Mouse (Mus musculus) liver, embryonic 12.5 days (tissue): ENCODE results near the gene Man2b1. TPM values are rescaled to one million over a fixed set of nuclear protein-coding genes. Genes with fewer than 3 reads are reported as not detected.

Source experiments
- ATAC-seq: fragments of 200-750 bp; cut with Nextera tagmentation; 2 replicates; pipeline ENCODE4 v1.8.0; 2017; ENCODE audit warnings: moderate number of reproducible peaks, mild to moderate bottlenecking, moderate library complexity
- H3K27ac ChIP-seq: fragments of 300-500 bp; sonication (generic); 2 replicates; pipeline ENCODE4 v1.5.1; 2016; ENCODE audit warnings: mild to moderate bottlenecking
- H3K27me3 ChIP-seq: fragments of 300-500 bp; sonication (generic); replicated peaks from 2 replicates; pipeline ENCODE4 v1.6.1; 2016; ENCODE audit warnings: mild to moderate bottlenecking, moderate library complexity
- H3K36me3 ChIP-seq: fragments of 300-500 bp; sonication (generic); 2 replicates; pipeline ENCODE4 v1.6.1; 2016; ENCODE audit warnings: mild to moderate bottlenecking, moderate library complexity
- H3K4me1 ChIP-seq: fragments of 300-500 bp; sonication (generic); 2 replicates; pipeline ENCODE4 v1.6.1; 2016
- H3K4me2 ChIP-seq: fragments of 300-500 bp; sonication (generic); 2 replicates; pipeline ENCODE4 v1.6.1; 2016; ENCODE audit warnings: mild to moderate bottlenecking, moderate library complexity
- H3K4me3 ChIP-seq: fragments of 300-500 bp; sonication (generic); 2 replicates; pipeline ENCODE4 v1.5.1; 2016; ENCODE audit warnings: mild to moderate bottlenecking, moderate library complexity
- H3K9ac ChIP-seq: fragments of 300-500 bp; sonication (generic); 2 replicates; pipeline ENCODE4 v1.6.1; 2016; ENCODE audit warnings: mild to moderate bottlenecking, moderate library complexity
- H3K9me3 ChIP-seq: fragments of 300-500 bp; sonication (generic); replicated peaks from 2 replicates; pipeline ENCODE4 v1.6.1; 2016; ENCODE audit warnings: mild to moderate bottlenecking, moderate library complexity
- WGBS: fragments of 180-500 bp; shearing (Covaris S2); methylation state at CpG from one replicate; pipeline ENCODE4 v1.1.7; 2016; ENCODE audit not compliant: insufficient replicate concordance; 5-methylcytosine and 5-hydroxymethylcytosine counted together
- polyA plus RNA-seq: library from polyadenylated mRNA; unstranded; fragments of >200 nt; fragmentation: Nextera tagmentation; extraction: Ambion mirVana; gene quantifications from 2 replicates; pipeline ENCODE4 v1.2.1, GENCODE M21; 2016

Gene Man2b1
- polyA plus RNA-seq: 23.5 and 26.7 TPM in 2 replicates

GRCm38 (mm10) chr8:85083108-85083813 is at the start of gene Man2b1:
Man2b1 (plus strand) TSS chr8:85083270.
- peak; percentile 86 for ATAC-seq
- peaks cover 63% of the 10 kb centered on the region for H3K4me1 ChIP-seq
- H3K4me2 ChIP-seq: peak within 1 kb of the TSS; percentile 89
- peak within 1 kb of the TSS; percentile 94 for H3K9ac ChIP-seq
- peak within 1 kb of the TSS; percentile 95 for H3K4me3 ChIP-seq
- under 1% methylated on average over 30 of the region's 30 CpGs for WGBS
- peaks cover 49% of the 10 kb centered on the region for H3K36me3 ChIP-seq
- no peaks in the 10 kb centered on the region for H3K9me3 ChIP-seq
- H3K27me3 ChIP-seq: no peaks in the 10 kb centered on the region
- H3K27ac ChIP-seq: peak within 1 kb of the TSS; percentile 82

GRCm38 (mm10) chr8:85033867-85034266 is 49.2 kb upstream of the Man2b1 start:
- 40% methylated on average over 1 of the region's 1 CpGs for WGBS
- Histone ChIP-seq H3K27ac (peak overlapping the region; percentile 97), H3K9me3 (no peaks in the 10 kb centered on the region), H3K9ac (no peak overlapping the region), H3K4me2 (peak overlapping the region; percentile 98), H3K4me1 (peaks cover 68% of the 10 kb centered on the region), H3K27me3 (no peaks in the 10 kb centered on the region), H3K4me3 (no peak overlapping the region), H3K36me3 (peaks cover 54% of the 10 kb centered on the region)
- ATAC-seq: no peak

GRCm38 (mm10) chr8:85034764-85035163 is 48.3 kb upstream of the Man2b1 start:
- H3K4me3 ChIP-seq: peak overlapping the region; percentile 86
- 1% methylated on average over 13 of the region's 13 CpGs for WGBS

GRCm38 (mm10) chr8:85035165-85035727 is 47.8 kb upstream of the Man2b1 start:
- H3K36me3 ChIP-seq: peaks cover 50% of the 10 kb centered on the region
- H3K9ac ChIP-seq: peak overlapping the region; percentile 79
- peak overlapping the region; percentile 98 for H3K4me2 ChIP-seq
- H3K9me3 ChIP-seq: no peaks in the 10 kb centered on the region
- peak overlapping the region; percentile 86 for H3K4me3 ChIP-seq
- WGBS: 3% methylated on average over 12 of the region's 12 CpGs
- peak overlapping the region; percentile 97 for H3K27ac ChIP-seq
- no peak for ATAC-seq
- H3K4me1 ChIP-seq: peaks cover 67% of the 10 kb centered on the region
- no peaks in the 10 kb centered on the region for H3K27me3 ChIP-seq

More at GRCm38 (mm10) chr8:85034764-85035163, 48.3 kb upstream of the Man2b1 start:
- peaks cover 67% of the 10 kb centered on the region for H3K4me1 ChIP-seq
- H3K4me2 ChIP-seq: peak overlapping the region; percentile 98
- H3K36me3 ChIP-seq: peaks cover 50% of the 10 kb centered on the region
- no peaks in the 10 kb centered on the region for H3K27me3 ChIP-seq
- H3K27ac ChIP-seq: peak overlapping the region; percentile 97
- no peak for ATAC-seq
- H3K9me3 ChIP-seq: no peaks in the 10 kb centered on the region
- H3K9ac ChIP-seq: peak overlapping the region; percentile 79

- H3K27ac ChIP-seq: peak overlapping the region; percentile 97
- peak overlapping the region; percentile 79 for H3K9ac ChIP-seq
- H3K27me3 ChIP-seq: no peaks in the 10 kb centered on the region
- H3K4me1 ChIP-seq: peaks cover 72% of the 10 kb centered on the region
- H3K4me3 ChIP-seq: peak overlapping the region; percentile 86
- no peaks in the 10 kb centered on the region for H3K9me3 ChIP-seq
- peak overlapping the region; percentile 98 for H3K4me2 ChIP-seq
- WGBS: under 1% methylated on average over 15 of the region's 15 CpGs
- H3K36me3 ChIP-seq: peaks cover 51% of the 10 kb centered on the region
- ATAC-seq: peak; percentile 12; the same call in 1 of the 2 replicates
These were observed 47.3 kb upstream of the Man2b1 start for GRCm38 (mm10) chr8:85035728-85036310.

GRCm38 (mm10) chr8:85036381-85036717 is 46.7 kb upstream of the Man2b1 start:
- under 1% methylated on average over 9 of the region's 9 CpGs for WGBS
- peak; percentile 37 for ATAC-seq
- peaks cover 51% of the 10 kb centered on the region for H3K36me3 ChIP-seq

GRCm38 (mm10) chr8:85036718-85037365 is 46.2 kb upstream of the Man2b1 start, which contains the start of gene Tnpo2:
Tnpo2 (plus strand) TSS chr8:85036915.
- H3K27ac ChIP-seq: peak within 1 kb of the TSS; percentile 97
- peak; percentile 86 for ATAC-seq
- H3K4me1 ChIP-seq: peaks cover 78% of the 10 kb centered on the region
- peaks cover 51% of the 10 kb centered on the region for H3K36me3 ChIP-seq
- H3K27me3 ChIP-seq: no peaks in the 10 kb centered on the region
- under 1% methylated on average over 59 of the region's 59 CpGs for WGBS
- peak within 1 kb of the TSS; percentile 86 for H3K4me3 ChIP-seq
- no peaks in the 10 kb centered on the region for H3K9me3 ChIP-seq
- H3K4me2 ChIP-seq: peak within 1 kb of the TSS; percentile 98
- peak within 1 kb of the TSS; percentile 94 for H3K9ac ChIP-seq

More at GRCm38 (mm10) chr8:85036381-85036717, 46.7 kb upstream of the Man2b1 start:
- Histone ChIP-seq H3K27me3 (no peaks in the 10 kb centered on the region), H3K4me2 (peak overlapping the region; percentile 98), H3K9me3 (no peaks in the 10 kb centered on the region), H3K4me1 (peaks cover 74% of the 10 kb centered on the region), H3K27ac (peak overlapping the region; percentile 97), H3K4me3 (peak overlapping the region; percentile 86), H3K9ac (peak overlapping the region; percentile 79)

GRCm38 (mm10) chr8:85037366-85037680 is 45.7 kb upstream of the Man2b1 start:
- H3K9ac ChIP-seq: peak overlapping the region; percentile 94
- H3K4me3 ChIP-seq: peak overlapping the region; percentile 86
- ATAC-seq: peak; percentile 40
- H3K27me3 ChIP-seq: no peaks in the 10 kb centered on the region
- WGBS: 1% methylated on average over 14 of the region's 14 CpGs
- H3K27ac ChIP-seq: peak overlapping the region; percentile 97
- peaks cover 51% of the 10 kb centered on the region for H3K36me3 ChIP-seq
- H3K9me3 ChIP-seq: no peaks in the 10 kb centered on the region
- H3K4me1 ChIP-seq: peaks cover 81% of the 10 kb centered on the region
- H3K4me2 ChIP-seq: peak overlapping the region; percentile 98

- peak overlapping the region; percentile 94 for H3K9ac ChIP-seq
- H3K4me1 ChIP-seq: peaks cover 76% of the 10 kb centered on the region
- no peaks in the 10 kb centered on the region for H3K27me3 ChIP-seq
- H3K4me2 ChIP-seq: peak overlapping the region; percentile 98
- 1% methylated on average over 57 of the region's 57 CpGs for WGBS
- peak; percentile 53 for ATAC-seq
- peak overlapping the region; percentile 97 for H3K27ac ChIP-seq
- H3K9me3 ChIP-seq: no peaks in the 10 kb centered on the region
- H3K36me3 ChIP-seq: peaks cover 51% of the 10 kb centered on the region
- peak overlapping the region; percentile 86 for H3K4me3 ChIP-seq
These were observed 45.2 kb upstream of the Man2b1 start for GRCm38 (mm10) chr8:85037681-85038531.

GRCm38 (mm10) chr8:85043619-85044018 is 39.5 kb upstream of the Man2b1 start:
- Histone ChIP-seq H3K27me3 (no peaks in the 10 kb centered on the region), H3K4me1 (peaks cover 35% of the 10 kb centered on the region), H3K36me3 (peaks cover 94% of the 10 kb centered on the region), H3K9me3 (no peaks in the 10 kb centered on the region), H3K9ac (no peak overlapping the region), H3K4me2 (no peak overlapping the region), H3K27ac (no peak overlapping the region), H3K4me3 (no peak overlapping the region)
- WGBS: 86% methylated on average over 6 of the region's 6 CpGs
- no peak for ATAC-seq

- no peak overlapping the region for H3K9ac ChIP-seq
- peaks cover 14% of the 10 kb centered on the region for H3K4me1 ChIP-seq
- H3K9me3 ChIP-seq: no peaks in the 10 kb centered on the region
- H3K27me3 ChIP-seq: no peaks in the 10 kb centered on the region
- no peak for ATAC-seq
- H3K4me3 ChIP-seq: no peak overlapping the region
- no peak overlapping the region for H3K4me2 ChIP-seq
- H3K27ac ChIP-seq: no peak overlapping the region
- peaks cover 57% of the 10 kb centered on the region for H3K36me3 ChIP-seq
- WGBS: 78% methylated on average over 7 of the region's 7 CpGs
These were observed 25.7 kb upstream of the Man2b1 start for GRCm38 (mm10) chr8:85057367-85057766.
